In the genomic region with DNA sequence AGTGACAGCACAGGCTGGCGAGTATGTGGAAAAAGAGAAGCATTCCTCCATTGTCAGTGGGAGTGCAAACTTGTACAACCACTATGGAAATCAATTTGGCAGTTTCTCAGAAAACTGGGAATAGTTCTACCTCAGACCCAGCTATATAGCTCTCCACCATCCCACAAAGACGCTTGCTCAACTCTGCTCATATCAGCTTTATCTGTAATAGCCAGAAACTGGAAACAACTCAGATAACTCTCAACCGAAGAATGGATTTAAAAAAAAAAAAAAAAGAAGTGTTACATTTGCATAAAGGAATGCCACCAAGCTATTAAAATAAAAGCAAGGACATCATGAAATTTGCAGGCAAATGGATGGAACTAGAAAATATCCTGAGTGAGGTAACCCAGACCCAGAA, we compare ENCODE assay signal across 28 mouse cellular contexts.
DNase-seq lines count a peak whose midpoint lies in the region; ATAC-seq and TF ChIP-seq lines count a peak whose summit lies in the region.
"Had no signal": no experiment of that assay in that cellular context is flagged by ENCODE, and none has a peak within 500 bp of the region (broad histone marks: within the 10 kb centered on the region; RNA-seq: fewer than 3 reads in every experiment).

No protein-coding gene starts in this region.

- H3K9me3 ChIP-seq in MEL (replicated peaks; ENCODE audit: insufficient read depth, low read length): no peaks in the 10 kb centered on the region
- H3K9me3 ChIP-seq in liver, embryonic 14.5 days (ENCODE audit: control insufficient read depth, low read length): no peaks in the 10 kb centered on the region
- H3K9me3 ChIP-seq in liver, postnatal 0 days (ENCODE audit: low read length): no peaks in the 10 kb centered on the region
- H3K9me3 ChIP-seq: forebrain, embryonic 13.5 days; heart, embryonic 12.5 days; heart, embryonic 15.5 days; hindbrain, embryonic 10.5 days; hindbrain, embryonic 13.5 days had no signal

- H3K4me3 ChIP-seq in MEL (ENCODE audit: control insufficient read depth in 1 of 2, insufficient read depth in 1 of 2, low read depth in 2 of 2, low read length in 2 of 2): no peak overlapping the region
- no peak overlapping the region for H3K4me3 ChIP-seq in liver, embryonic 14.5 days (ENCODE audit: insufficient read depth in 1 of 2, low read depth in 2 of 2, low read length in 2 of 2)
- H3K4me3 ChIP-seq in liver, postnatal 0 days (ENCODE audit: low read depth, low read length): no peak overlapping the region
- H3K4me3 ChIP-seq: forebrain, embryonic 10.5 days; forebrain, embryonic 13.5 days; gastrocnemius, adult 2 months; heart, embryonic 12.5 days; heart, embryonic 15.5 days; hindbrain, embryonic 10.5 days; hindbrain, embryonic 13.5 days had no signal

- peaks cover 21 to 33% of the 10 kb centered on the region in 2 experiments for H3K4me1 ChIP-seq in MEL (ENCODE audit: control insufficient read depth in 1 of 2, insufficient read depth in 2 of 2, low read length in 2 of 2)
- peaks cover 33 to 34% of the 10 kb centered on the region in 2 experiments for H3K4me1 ChIP-seq in liver, embryonic 14.5 days (replicated peaks; ENCODE audit: control insufficient read depth in 2 of 2, insufficient read depth in 2 of 2, low read length in 1 of 2)
- peaks cover 17% of the 10 kb centered on the region for H3K4me1 ChIP-seq in liver, postnatal 0 days (ENCODE audit: insufficient read depth)

- H3K36me3 ChIP-seq in MEL (ENCODE audit: control insufficient read depth in 1 of 2, insufficient read depth in 2 of 2, low read length in 2 of 2): peaks cover 13 to 36% of the 10 kb centered on the region in 2 experiments
- no peaks in the 10 kb centered on the region for H3K36me3 ChIP-seq in liver, embryonic 14.5 days (replicated peaks; ENCODE audit: control insufficient read depth, insufficient read depth, low read depth)
- peaks cover 9% of the 10 kb centered on the region for H3K36me3 ChIP-seq in liver, postnatal 0 days (replicated peaks; ENCODE audit: insufficient read depth, low read length)
- H3K36me3 ChIP-seq: heart, embryonic 15.5 days had no signal

- no peaks in the 10 kb centered on the region for H3K27me3 ChIP-seq in MEL (ENCODE audit: control insufficient read depth in 1 of 2, insufficient read depth in 2 of 2, low read length in 2 of 2)
- no peaks in the 10 kb centered on the region for H3K27me3 ChIP-seq in liver, embryonic 14.5 days (ENCODE audit: control insufficient read depth, insufficient read depth, low read length)
- H3K27me3 ChIP-seq in liver, postnatal 0 days (ENCODE audit: insufficient read depth, low read length): no peaks in the 10 kb centered on the region
- H3K27me3 ChIP-seq: forebrain, embryonic 13.5 days; heart, embryonic 12.5 days; heart, embryonic 15.5 days; hindbrain, embryonic 13.5 days; Patski had no signal

- peak; percentile 92 for TF ChIP-seq EP300 in MEL (IDR thresholded peaks at IDR 0.05; ENCODE audit: low read depth in 1 of 2, low read length in 2 of 2)
- peak; percentile 73 for TF ChIP-seq EP300 in liver, embryonic 14.5 days (IDR thresholded peaks at IDR 0.05; ENCODE audit: low read depth)
- peak; percentile 81 for TF ChIP-seq EP300 in liver, postnatal 0 days (IDR thresholded peaks at IDR 0.05; ENCODE audit: low read depth)

- no peak for TF ChIP-seq CTCF in MEL (IDR thresholded peaks at IDR 0.05 in 2 of 3, conservative IDR thresholded peaks at IDR 0.05 in 1 of 3; ENCODE audit: control insufficient read depth in 1 of 3, insufficient read depth in 1 of 3, low read depth in 2 of 3, low read length in 3 of 3, poor library complexity in 1 of 3, severe bottlenecking in 1 of 3)
- no peak for TF ChIP-seq CTCF in liver, embryonic 14.5 days (IDR thresholded peaks at IDR 0.05; ENCODE audit: low read depth)
- no peak for TF ChIP-seq CTCF in liver, postnatal 0 days (IDR thresholded peaks at IDR 0.05; ENCODE audit: low read depth)

- TF ChIP-seq RAD21 in MEL (IDR thresholded peaks at IDR 0.05; ENCODE audit: low read depth, low read length): no peak

- WGBS in liver, embryonic 14.5 days (ENCODE audit: insufficient replicate concordance): 21% methylated on average over 3 of the region's 3 CpGs
- WGBS in liver, postnatal 0 days (ENCODE audit: insufficient replicate concordance): 57% methylated on average over 3 of the region's 3 CpGs

- peak; percentile 49 for DNase-seq in MEL (ENCODE audit: low read depth, low spot score)
- peak; percentile 40 for DNase-seq in c-Kit-positive CD71-positive TER-119-positive erythroid progenitor cells, embryonic 14.5 days (ENCODE audit: low spot score)
- DNase-seq in liver, embryonic 14.5 days (ENCODE audit: low read depth in 3 of 3, low spot score in 3 of 3): peak in 1 of 3 experiments; percentile 26
- DNase-seq in liver, postnatal 0 days: no peak
- no peak for DNase-seq in right cerebral cortex, postnatal 36 days (ENCODE audit: low spot score in 2 of 2)
- no peak for DNase-seq in Muller cell, postnatal 12 days (ENCODE audit: inconsistent ontology term)
- no peak for DNase-seq in cerebellum, adult 8-10 months
- no peak for DNase-seq in frontal cortex, adult 2 months (ENCODE audit: extremely low spot score in 1 of 2, low spot score in 1 of 2)
- DNase-seq: adrenal gland, postnatal 10 days; adrenal gland, postnatal 36 days; cerebellum, adult 11 months; cerebellum, adult 9-10 months; cerebellum, postnatal 14 days; gastrocnemius, adult 2 months; gastrocnemius, postnatal 14 days; heart, adult 18-20 months; heart, postnatal 10 days; heart, postnatal 36 days had no signal

- no peak for TF ChIP-seq POLR2A in MEL (IDR thresholded peaks at IDR 0.05; ENCODE audit: control insufficient read depth in 1 of 2, insufficient read depth in 1 of 2, low read depth in 1 of 2, low read length in 2 of 2, poor library complexity in 1 of 2)

- H3K27ac ChIP-seq in MEL (ENCODE audit: control insufficient read depth, low read depth, low read length): 0 out of 2 replicates have a peak overlapping the region, but pooled peaks have one; percentile 22
- H3K27ac ChIP-seq in liver, embryonic 14.5 days: no peak overlapping the region; the same call in 1 of the 2 replicates
- H3K27ac ChIP-seq in liver, postnatal 0 days (ENCODE audit: low read depth): no peak overlapping the region
- H3K27ac ChIP-seq: forebrain, embryonic 10.5 days; forebrain, embryonic 13.5 days; heart, embryonic 15.5 days; hindbrain, embryonic 10.5 days; hindbrain, embryonic 13.5 days had no signal

- peak overlapping the region; percentile 23 for H3K4me2 ChIP-seq in liver, embryonic 14.5 days (ENCODE audit: low read depth)
- no peak overlapping the region for H3K4me2 ChIP-seq in liver, postnatal 0 days (ENCODE audit: low read depth, low read length)
- H3K4me2 ChIP-seq: forebrain, embryonic 13.5 days; heart, embryonic 12.5 days; heart, embryonic 15.5 days; hindbrain, embryonic 13.5 days had no signal

- no peak for ATAC-seq in liver, embryonic 14.5 days (ENCODE audit: insufficient read depth)
- no peak for ATAC-seq in liver, postnatal 0 days
- ATAC-seq: CD4-positive, CD25-positive, alpha-beta regulatory T cell, adult 4 months; forebrain, embryonic 13.5 days; forebrain, embryonic 16.5 days; hindbrain, embryonic 16.5 days; Patski had no signal

- H3K79me2 ChIP-seq in MEL (ENCODE audit: control insufficient read depth, insufficient read depth, low read length, poor library complexity): peaks cover 9% of the 10 kb centered on the region

- H3K9ac ChIP-seq in MEL (ENCODE audit: control insufficient read depth, low read depth, low read length, poor library complexity, severe bottlenecking): no peak overlapping the region
- H3K9ac ChIP-seq in liver, embryonic 14.5 days (replicated peaks): 0 out of 2 replicates have a peak overlapping the region, but pooled peaks have one; percentile 16
- H3K9ac ChIP-seq in liver, postnatal 0 days (replicated peaks): no peak overlapping the region
- H3K9ac ChIP-seq: forebrain, embryonic 13.5 days; heart, embryonic 12.5 days; heart, embryonic 15.5 days; hindbrain, embryonic 13.5 days had no signal

TF ChIP-seq in MEL, 35 proteins besides CTCF, POLR2A, EP300 and RAD21 (continues in another document):
- TF ChIP-seq UBTF (IDR thresholded peaks at IDR 0.05; ENCODE audit: borderline replicate concordance, insufficient read depth, low read depth, low read length) (no peak), JUND (IDR thresholded peaks at IDR 0.05; ENCODE audit: low read depth, low read length) (no peak), ZKSCAN1 (IDR thresholded peaks at IDR 0.05; ENCODE audit: low read depth, low read length) (no peak), MYB (IDR thresholded peaks at IDR 0.05; ENCODE audit: low read depth, low read length) (peak; percentile 77), ETS1 (IDR thresholded peaks at IDR 0.05; ENCODE audit: low read depth, low read length) (peak; percentile 79), ZNF384 (IDR thresholded peaks at IDR 0.05; ENCODE audit: low read depth, low read length) (peak; percentile 97), ZC3H11A (IDR thresholded peaks at IDR 0.05; ENCODE audit: low read depth, low read length) (no peak), NELFE (IDR thresholded peaks at IDR 0.05; ENCODE audit: low read depth, low read length) (no peak), SIN3A (IDR thresholded peaks at IDR 0.05; ENCODE audit: low read length) (no peak), NRF1 (IDR thresholded peaks at IDR 0.05; ENCODE audit: insufficient read depth, low read depth, low read length, poor library complexity, severe bottlenecking) (no peak), KAT2A (conservative IDR thresholded peaks at IDR 0.05; ENCODE audit: low read depth, low read length) (no peak), SMC3 (IDR thresholded peaks at IDR 0.05; ENCODE audit: low read depth, low read length) (no peak), HCFC1 (IDR thresholded peaks at IDR 0.05; ENCODE audit: low read depth, low read length) (0 out of 2 replicates have a peak, but pooled peaks have one; percentile 26), POLR2AphosphoS5 (IDR thresholded peaks at IDR 0.05; ENCODE audit: borderline replicate concordance, low read depth, low read length) (no peak), MEF2A (IDR thresholded peaks at IDR 0.05; ENCODE audit: extremely low read depth, insufficient replicate concordance, low read depth, low read length, poor library complexity, severe bottlenecking) (no peak), ELF1 (IDR thresholded peaks at IDR 0.05; ENCODE audit: low read depth, low read length) (0 out of 2 replicates have a peak, but pooled peaks have one; percentile 31), MXI1 (IDR thresholded peaks at IDR 0.05; ENCODE audit: low read depth, low read length) (no peak), TAL1 (IDR thresholded peaks at IDR 0.05; ENCODE audit: low read length) (no peak), TBP (IDR thresholded peaks at IDR 0.05; ENCODE audit: low read depth, low read length) (no peak), GATA1 (IDR thresholded peaks at IDR 0.05; ENCODE audit: low read depth, low read length) (peak; percentile 95), ZMIZ1 (IDR thresholded peaks at IDR 0.05; ENCODE audit: low read depth, low read length) (no peak), MYC (IDR thresholded peaks at IDR 0.05; ENCODE audit: low read depth, low read length) (no peak), TCF12 (IDR thresholded peaks at IDR 0.05; ENCODE audit: low read depth, low read length) (peak; percentile 93), CHD2 (IDR thresholded peaks at IDR 0.05; ENCODE audit: low read length) (no peak)

Comparison
In these comparisons a context has a peak if more than half of its experiments do, and no peak if none do; other contexts are left out.
1. DNase-seq: peak in MEL (single experiment) and c-Kit-positive CD71-positive TER-119-positive erythroid progenitor cells, embryonic 14.5 days (single experiment); none in liver, postnatal 0 days (single experiment), right cerebral cortex, postnatal 36 days (0 of 2), Muller cell, postnatal 12 days (single experiment), cerebellum, adult 8-10 months (single experiment) and frontal cortex, adult 2 months (0 of 2).